Mouse (Mus musculus) left cerebral cortex, adult 18-20 months (tissue): ENCODE data around the gene Pik3c2b. TPM values are rescaled to one million over a fixed set of nuclear protein-coding genes. Genes with fewer than 3 reads are reported as not detected.
A peak's percentile ranks its signal among the peaks of the same experiment; 100 is the strongest.
"Not testable (repeated sequence)": the region's sequence is repeated elsewhere in the genome, so short reads cannot be mapped to it uniquely, and the experiment has no call there.

Source experiments
- DNase-seq, 2 experiments: peaks; one replicate each; pipeline ENCODE4 v3.0.0; 2021 to 2022; ENCODE audit warnings: low spot score in 2 of 2, mixed read lengths in 1 of 2
- total RNA-seq, 2 experiments: library from RNA; stranded (reverse); gene quantifications; 2 replicates each; pipeline ENCODE4 v1.2.3; 2021

The Pik3c2b gene
- total RNA-seq, 2 experiments from 2014 or later = 14.6 to 15.2 TPM

- no peak for DNase-seq
Observed at GRCm38 (mm10) chr1:133032981-133033315, 12.5 kb upstream of the Pik3c2b start.

GRCm38 (mm10) chr1:133033316-133034090, 12.0 kb upstream of the Pik3c2b start:
- peak; percentile 75 to 77 for DNase-seq

- DNase-seq = peak; percentile 64 to 73
Observed at GRCm38 (mm10) chr1:133034091-133034460, 11.4 kb upstream of the Pik3c2b start.

GRCm38 (mm10) chr1:133034682-133035081, 10.8 kb upstream of the Pik3c2b start:
- DNase-seq = not testable (repeated sequence)

- peak; percentile 49 to 67 for DNase-seq
Observed at GRCm38 (mm10) chr1:133039505-133039949, 5.9 kb upstream of the Pik3c2b start.

- DNase-seq = peak; percentile 54 to 73
Observed at GRCm38 (mm10) chr1:133045861-133046440, 484 bp downstream of the Pik3c2b start.

- DNase-seq = peak in 1 of 2 experiments; percentile 42
Observed at GRCm38 (mm10) chr1:133046441-133046931, 1.0 kb downstream of the Pik3c2b start.

GRCm38 (mm10) chr1:133047575-133047974, 2.1 kb downstream of the Pik3c2b start:
- DNase-seq = no peak

GRCm38 (mm10) chr1:133048690-133049089, 3.2 kb downstream of the Pik3c2b start:
- DNase-seq = no peak

- DNase-seq = no peak
Observed at GRCm38 (mm10) chr1:133050001-133050431, 4.5 kb downstream of the Pik3c2b start.

GRCm38 (mm10) chr1:133051829-133052228, 6.4 kb downstream of the Pik3c2b start:
- no peak for DNase-seq

- DNase-seq = no peak
Observed at GRCm38 (mm10) chr1:133053034-133053433, 7.6 kb downstream of the Pik3c2b start.

- no peak for DNase-seq
Observed at GRCm38 (mm10) chr1:133054326-133054725, 8.9 kb downstream of the Pik3c2b start.

- DNase-seq = no peak
Observed at GRCm38 (mm10) chr1:133057345-133058034, 12.0 kb downstream of the Pik3c2b start.

- no peak for DNase-seq
Observed at GRCm38 (mm10) chr1:133059592-133059991, 14.1 kb downstream of the Pik3c2b start.

- no peak for DNase-seq
Observed at GRCm38 (mm10) chr1:133060681-133061080, 15.2 kb downstream of the Pik3c2b start.

- DNase-seq = no peak
Observed at GRCm38 (mm10) chr1:133063164-133063563, 17.7 kb downstream of the Pik3c2b start.

- DNase-seq = no peak
Observed at GRCm38 (mm10) chr1:133068268-133068667, 22.8 kb downstream of the Pik3c2b start.

GRCm38 (mm10) chr1:133068669-133069274, 23.3 kb downstream of the Pik3c2b start:
- peak in 1 of 2 experiments; percentile 21 for DNase-seq

- DNase-seq = no peak
Observed at GRCm38 (mm10) chr1:133069275-133070120, 24.0 kb downstream of the Pik3c2b start.
